Mouse (Mus musculus) right cerebral cortex, postnatal 4 days (tissue): ENCODE results near the gene Edc4.

Experiments used
- DNase-seq: peaks from one replicate; pipeline ENCODE4 v3.0.0-alpha.2; 2022

Gene Edc4

DNA sequence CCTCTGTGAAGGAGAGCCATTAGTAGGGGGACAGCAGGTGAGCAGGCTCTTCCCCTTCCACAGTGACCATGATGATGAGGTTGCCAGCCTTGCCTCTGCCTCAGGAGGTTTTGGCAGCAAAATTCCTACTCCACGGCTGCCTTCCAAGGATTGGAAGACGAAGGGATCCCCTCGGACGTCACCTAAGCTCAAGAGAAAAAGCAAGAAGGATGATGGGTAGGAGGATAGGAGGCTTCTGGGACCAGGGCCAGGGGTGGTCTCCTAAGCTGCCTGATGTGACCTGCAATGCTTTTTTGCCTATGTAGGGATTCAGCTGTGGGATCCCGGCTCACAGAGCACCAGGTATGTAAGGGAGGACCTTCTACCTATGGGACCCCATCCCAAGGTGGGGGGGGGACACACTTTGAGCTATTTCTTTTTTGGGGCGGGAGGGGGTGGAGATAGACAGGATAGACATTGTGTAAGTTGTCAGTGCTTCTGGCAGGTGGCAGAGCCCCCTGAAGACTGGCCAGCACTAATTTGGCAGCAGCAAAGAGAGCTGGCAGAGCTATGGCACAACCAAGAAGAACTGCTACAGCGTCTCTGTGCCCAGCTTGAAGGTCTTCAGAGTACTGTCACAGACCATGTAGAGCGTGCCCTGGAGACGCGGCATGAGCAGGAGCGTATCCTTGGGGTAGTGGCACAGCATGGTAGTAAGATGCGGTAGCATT is 9.2 kb downstream of the Edc4 start:
- DNase-seq = no peak

DNA sequence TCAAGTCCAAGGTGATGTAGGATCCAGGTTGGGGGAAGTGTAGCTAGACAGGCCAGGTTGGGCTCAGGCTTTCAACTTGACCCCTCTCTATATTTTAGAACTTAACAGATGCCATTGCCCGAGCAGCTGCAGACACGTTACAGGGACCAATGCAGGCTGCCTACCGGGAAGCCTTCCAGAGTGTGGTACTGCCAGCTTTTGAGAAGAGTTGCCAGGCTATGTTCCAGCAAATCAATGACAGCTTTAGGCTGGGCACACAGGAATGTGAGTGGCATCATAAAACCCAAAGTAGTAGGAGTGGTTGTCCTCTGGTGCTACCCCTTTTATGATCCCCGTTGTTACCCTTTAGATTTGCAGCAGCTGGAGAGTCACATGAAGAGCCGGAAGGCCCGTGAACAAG is 10.2 kb downstream of the Edc4 start:
- DNase-seq = no peak

GRCm38 (mm10) chr8:105892432-105892831 is 11.8 kb downstream of the Edc4 start:
- DNase-seq = peak; percentile 29

DNA sequence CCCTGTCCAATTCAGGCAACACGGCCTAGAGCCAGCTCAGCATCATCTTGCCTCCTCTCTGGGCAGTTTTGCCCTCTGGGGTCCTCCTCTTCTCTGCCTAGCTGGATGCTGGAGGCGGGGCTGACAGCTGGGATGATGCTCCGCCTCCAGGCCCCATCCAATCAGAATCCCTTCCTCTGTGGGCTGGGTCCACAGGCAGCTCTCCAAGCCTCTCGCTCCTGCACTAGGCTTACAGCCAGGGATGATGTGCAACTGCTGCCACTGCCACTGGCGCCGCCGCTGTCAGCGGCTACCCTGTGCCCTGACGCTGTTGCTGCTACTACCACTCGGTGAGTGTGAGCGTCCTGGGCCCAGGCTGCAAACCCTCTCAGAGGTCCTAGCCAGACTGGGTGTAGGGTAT is 12.7 kb downstream of the Edc4 start, which contains the start of gene Nrn1l:
Nrn1l (plus strand) TSS at position 229 of the 400 bp plus-strand sequence.
- peak; percentile 66 for DNase-seq

DNA sequence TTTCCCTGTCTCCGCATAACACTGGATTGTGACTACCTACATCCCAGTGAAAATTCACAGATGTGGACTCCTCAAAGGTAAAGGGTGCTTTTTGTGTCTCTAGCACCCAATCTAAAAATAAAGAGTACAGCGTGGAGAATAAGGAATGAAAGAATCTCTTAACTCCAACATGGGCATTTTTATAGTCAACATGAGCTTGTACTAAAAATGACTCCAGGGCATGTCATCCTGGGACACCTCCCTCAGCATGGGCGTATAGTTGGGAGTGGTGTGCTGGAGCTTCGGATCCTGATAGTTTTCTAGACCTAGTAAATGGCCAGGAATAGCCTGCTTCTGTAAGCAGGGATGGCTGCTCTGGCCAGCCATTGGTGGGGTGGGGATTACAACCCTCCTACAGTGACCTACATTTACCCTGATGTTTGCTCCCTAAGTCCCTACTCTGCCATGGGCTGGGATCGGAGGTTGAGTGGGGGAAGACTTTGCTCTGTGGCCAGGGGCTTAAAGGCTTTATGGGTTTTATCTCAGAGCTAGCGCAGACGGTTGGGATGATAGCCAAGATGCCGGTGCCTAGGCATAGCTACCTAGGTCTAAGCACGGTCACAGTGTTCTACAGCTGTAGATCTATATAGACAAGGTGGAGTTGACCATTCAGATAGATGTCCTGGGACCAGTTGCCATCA is 17.3 kb downstream of the Edc4 start:
- no peak for DNase-seq

- peak; percentile 94 for DNase-seq
These were observed 19.7 kb downstream of the Edc4 start, which contains the start of gene Pskh1 for GRCm38 (mm10) chr8:105900180-105900940. Gene Pskh1, plus strand, starts transcription at chr8:105900441.

- no peak for DNase-seq
These were observed 20.4 kb downstream of the Edc4 start for GRCm38 (mm10) chr8:105900941-105901616.

DNA sequence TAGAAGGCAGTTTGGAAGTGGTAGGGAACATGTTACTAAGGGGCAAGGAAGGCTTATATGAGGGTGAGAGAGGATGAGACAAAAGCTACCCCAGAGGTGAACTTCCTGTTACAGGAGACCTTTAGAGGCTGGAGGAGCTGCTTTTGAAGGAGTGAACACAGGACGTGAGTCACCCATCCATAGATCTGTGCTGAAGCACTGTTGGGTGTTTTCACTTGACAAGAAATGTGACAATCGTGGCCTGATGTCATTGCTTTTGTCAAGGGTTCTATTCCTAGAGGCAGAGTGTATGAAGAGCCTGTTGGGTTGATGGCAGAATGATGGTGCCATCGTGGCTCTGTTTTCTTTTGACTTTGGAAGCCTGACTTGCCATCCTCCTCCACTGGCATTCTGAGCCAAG is 38.7 kb downstream of the Edc4 start:
- no peak for DNase-seq

DNA sequence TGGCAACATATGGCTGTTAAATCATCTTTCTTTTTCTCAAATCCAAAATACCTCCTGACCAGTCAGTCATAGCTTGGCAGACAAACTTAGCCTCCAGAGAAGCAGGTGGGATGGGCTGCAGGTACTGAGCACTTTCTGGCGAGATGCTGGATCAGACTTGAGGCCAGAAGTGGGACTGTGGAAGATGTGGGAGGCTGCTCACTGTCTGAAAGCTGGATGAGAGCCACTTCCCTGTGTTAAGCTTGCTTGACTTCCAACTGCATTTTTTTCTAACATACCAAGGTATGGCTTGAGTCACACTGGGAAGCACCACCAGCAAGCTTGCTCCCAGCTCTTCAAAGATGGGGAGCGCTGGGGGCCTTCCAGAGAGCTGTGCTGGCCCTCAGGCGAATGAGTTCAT is 44.4 kb downstream of the Edc4 start:
- no peak for DNase-seq

GRCm38 (mm10) chr8:105930602-105931001 is 49.9 kb downstream of the Edc4 start:
- DNase-seq = peak; percentile 94

GRCm38 (mm10) chr8:105931271-105931670 is 50.6 kb downstream of the Edc4 start:
- no peak for DNase-seq

- no peak for DNase-seq
These were observed 51.8 kb downstream of the Edc4 start for GRCm38 (mm10) chr8:105932525-105932924.

DNA sequence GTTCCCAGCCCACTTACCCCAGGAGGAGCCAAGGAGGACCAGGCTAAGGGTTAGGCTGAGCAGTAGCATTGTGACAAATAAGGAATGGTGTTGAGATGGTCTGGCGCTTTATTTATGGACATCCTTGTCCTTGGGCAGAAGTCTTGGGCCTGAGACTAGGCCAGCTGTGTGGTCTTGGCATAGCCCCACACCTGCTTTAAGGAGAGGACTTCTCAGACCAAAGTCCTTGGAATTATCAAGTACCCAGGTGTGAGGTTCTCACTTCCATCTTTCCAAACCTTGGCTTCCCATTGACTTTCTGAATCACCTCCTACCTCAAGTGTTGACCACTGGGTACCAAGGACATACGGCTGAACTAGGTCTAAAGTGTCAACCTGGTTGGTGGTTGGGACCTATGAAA is 53.1 kb downstream of the Edc4 start, which contains the start of gene Ctrl:
Ctrl (minus strand) TSS at position 101 of the 400 bp plus-strand sequence.
- DNase-seq = no peak

DNA sequence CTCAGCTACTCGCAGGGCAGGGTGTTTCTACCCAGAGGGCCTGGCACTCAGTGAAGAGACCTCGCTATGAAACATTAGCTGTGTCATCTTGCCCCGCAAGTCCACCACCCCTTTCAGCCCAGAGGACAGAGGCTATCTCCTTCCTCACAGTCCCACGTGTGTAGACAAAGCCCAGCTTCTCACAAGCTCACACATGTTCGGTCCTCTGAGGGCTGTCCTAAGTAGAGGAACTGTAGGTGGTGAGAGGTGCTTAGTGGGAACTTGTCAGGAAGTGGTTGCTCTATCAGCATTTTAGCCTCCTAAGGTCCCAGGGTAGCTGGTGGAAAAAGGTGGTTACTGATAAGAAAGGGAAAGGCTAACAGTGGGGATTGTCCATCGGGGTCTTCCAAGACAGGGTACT is 54.4 kb downstream of the Edc4 start:
- DNase-seq = no peak

GRCm38 (mm10) chr8:105935863-105936603 is 55.4 kb downstream of the Edc4 start:
- no peak for DNase-seq

DNA sequence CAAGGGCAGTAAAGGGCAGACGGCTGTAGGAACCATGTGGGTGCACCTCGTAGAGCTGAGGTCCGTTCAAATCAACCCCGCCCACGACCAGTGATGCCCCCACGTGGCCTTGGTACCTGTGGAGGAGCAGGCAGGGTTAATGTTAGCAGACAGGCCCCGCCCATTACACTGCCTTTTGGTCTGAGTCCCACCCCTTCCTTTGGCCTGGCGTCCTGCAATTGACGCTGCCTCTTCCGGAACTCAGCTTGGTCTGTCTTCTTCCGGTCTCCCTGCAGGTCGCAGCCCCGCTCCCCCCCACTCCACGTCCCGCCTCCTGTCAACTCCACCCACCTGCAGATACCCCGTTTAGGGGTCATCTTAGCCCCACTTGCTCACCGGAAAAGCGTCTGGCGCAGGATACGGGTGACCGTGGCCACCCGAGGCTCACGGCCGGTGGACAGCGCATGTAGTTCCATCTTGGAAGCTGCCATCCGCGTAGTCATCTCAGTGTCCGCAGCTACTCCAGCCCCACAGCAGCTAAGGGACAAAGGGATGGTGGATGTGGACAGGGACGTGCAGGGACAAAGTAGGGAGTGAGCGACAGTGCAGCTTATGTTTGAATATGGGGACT is 56.3 kb downstream of the Edc4 start:
- DNase-seq = peak; percentile 79

- peak; percentile 41 for DNase-seq
These were observed 57.0 kb downstream of the Edc4 start for GRCm38 (mm10) chr8:105937496-105938305.

DNA sequence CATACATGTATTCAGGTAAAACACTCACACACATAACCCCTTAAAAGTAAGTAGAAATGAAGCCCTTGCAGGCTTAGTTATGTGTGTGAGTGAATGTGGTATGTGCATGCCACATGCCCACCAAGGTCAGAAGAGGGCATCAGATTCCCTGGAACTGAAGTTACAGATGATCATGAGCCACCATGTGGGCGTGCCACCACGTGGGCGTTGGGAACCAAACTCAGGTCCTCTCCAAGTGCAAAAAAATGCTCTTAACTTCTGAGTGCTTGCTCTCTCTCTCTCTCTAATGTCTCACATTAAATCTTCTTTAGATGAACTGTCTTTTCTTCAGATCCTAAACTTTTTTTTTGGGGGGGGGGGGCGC is 57.6 kb downstream of the Edc4 start, which contains the start of gene Psmb10:
Psmb10 (minus strand) TSS at position 139 of the 364 bp plus-strand sequence.
- DNase-seq = no peak

GRCm38 (mm10) chr8:105942026-105942425 is 61.3 kb downstream of the Edc4 start:
- DNase-seq = no peak

DNA sequence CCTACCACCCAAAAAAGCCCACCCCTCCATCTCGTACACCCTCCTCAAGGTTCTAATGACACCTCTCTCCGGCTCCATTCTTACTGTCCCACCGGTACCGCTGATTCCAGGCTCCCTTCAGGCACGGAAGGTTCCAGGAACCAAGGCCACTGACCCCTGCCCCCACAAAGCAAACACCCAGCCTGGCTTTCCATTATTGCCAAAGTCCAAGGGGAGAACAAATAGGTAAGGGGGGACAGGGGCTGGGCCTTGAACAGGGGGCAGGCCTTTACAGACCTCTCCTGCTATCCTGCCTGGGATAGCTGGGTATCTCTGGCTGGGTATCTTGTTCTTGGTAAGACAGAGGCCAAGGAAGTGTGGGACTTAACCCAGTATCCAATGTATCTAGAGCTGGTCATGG is 61.9 kb downstream of the Edc4 start:
- DNase-seq = no peak

DNA sequence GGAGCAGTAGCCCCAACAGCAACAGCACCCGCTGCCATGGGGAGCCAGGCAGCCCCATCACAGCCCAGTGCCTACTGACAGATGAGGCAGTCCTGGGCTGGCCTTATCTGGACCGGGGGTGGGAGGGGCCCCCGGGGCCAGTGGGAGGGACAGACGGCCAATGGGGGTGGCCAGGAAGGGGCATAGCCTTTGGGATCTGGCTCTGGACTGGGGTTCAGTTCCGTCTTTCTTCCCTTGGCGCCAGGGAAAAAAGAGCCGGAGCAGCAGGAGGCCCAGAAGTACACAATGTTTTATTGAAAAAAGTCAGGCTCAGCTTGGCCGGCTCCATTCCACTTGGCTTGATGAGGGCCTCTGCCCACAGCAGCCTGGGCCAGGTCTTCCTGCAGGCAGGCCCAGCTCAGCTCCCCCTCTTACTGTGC is 62.6 kb downstream of the Edc4 start, which contains the start of gene Lcat:
Lcat (minus strand) TSS at position 62 of the 419 bp plus-strand sequence.
- no peak for DNase-seq
